Mouse (Mus musculus): ENCODE measurements around the gene Atxn7l1.

The Atxn7l1 gene

GRCm38 (mm10) chr12:33147497-33148267, at the start of gene Atxn7l1:
Gene Atxn7l1, plus strand, starts transcription at chr12:33147693.
- peak; percentile 89 for DNase-seq (ENCODE audit: low spot score)

GRCm38 (mm10) chr12:33101627-33102026, 45.9 kb upstream of the Atxn7l1 start:
- DNase-seq (ENCODE audit: low spot score) = no peak

GRCm38 (mm10) chr12:33102342-33103115, 45.0 kb upstream of the Atxn7l1 start:
- no peak for DNase-seq (ENCODE audit: low spot score)

GRCm38 (mm10) chr12:33105724-33106123, 41.8 kb upstream of the Atxn7l1 start:
- DNase-seq (ENCODE audit: low spot score) = no peak

GRCm38 (mm10) chr12:33106438-33107167, 40.9 kb upstream of the Atxn7l1 start:
- DNase-seq (ENCODE audit: low spot score) = no peak

GRCm38 (mm10) chr12:33109531-33109930, 38.0 kb upstream of the Atxn7l1 start:
- peak; percentile 27 for DNase-seq (ENCODE audit: low spot score)

GRCm38 (mm10) chr12:33110894-33111471, 36.5 kb upstream of the Atxn7l1 start:
- peak; percentile 56 for DNase-seq (ENCODE audit: low spot score)

GRCm38 (mm10) chr12:33118624-33119301, 28.7 kb upstream of the Atxn7l1 start:
- no peak for DNase-seq (ENCODE audit: low spot score)

GRCm38 (mm10) chr12:33125594-33126227, 21.8 kb upstream of the Atxn7l1 start:
- no peak for DNase-seq (ENCODE audit: low spot score)

- DNase-seq (ENCODE audit: low spot score) = no peak
Observed at GRCm38 (mm10) chr12:33126243-33126642, 21.2 kb upstream of the Atxn7l1 start.

GRCm38 (mm10) chr12:33128121-33128520, 19.4 kb upstream of the Atxn7l1 start:
- no peak for DNase-seq (ENCODE audit: low spot score)

- no peak for DNase-seq (ENCODE audit: low spot score)
Observed at GRCm38 (mm10) chr12:33128702-33129101, 18.8 kb upstream of the Atxn7l1 start.

- no peak for DNase-seq (ENCODE audit: low spot score)
Observed at GRCm38 (mm10) chr12:33129410-33129809, 18.1 kb upstream of the Atxn7l1 start.

GRCm38 (mm10) chr12:33130401-33130800, 17.1 kb upstream of the Atxn7l1 start:
- DNase-seq (ENCODE audit: low spot score) = no peak

GRCm38 (mm10) chr12:33131796-33132195, 15.7 kb upstream of the Atxn7l1 start:
- no peak for DNase-seq (ENCODE audit: low spot score)

- no peak for DNase-seq (ENCODE audit: low spot score)
Observed at GRCm38 (mm10) chr12:33137857-33138256, 9.6 kb upstream of the Atxn7l1 start.

GRCm38 (mm10) chr12:33139083-33139482, 8.4 kb upstream of the Atxn7l1 start:
- DNase-seq (ENCODE audit: low spot score) = no peak

GRCm38 (mm10) chr12:33144456-33144855, 3.0 kb upstream of the Atxn7l1 start:
- no peak for DNase-seq (ENCODE audit: low spot score)

- DNase-seq (ENCODE audit: low spot score) = no peak
Observed at GRCm38 (mm10) chr12:33146622-33147433, 665 bp upstream of the Atxn7l1 start.

GRCm38 (mm10) chr12:33149544-33150190, 2.2 kb downstream of the Atxn7l1 start:
- no peak for DNase-seq (ENCODE audit: low spot score)
